Mouse (Mus musculus) bone marrow, adult 2 months (tissue): ENCODE measurements around the gene B4galt3. TPM values are rescaled to one million over a fixed set of nuclear protein-coding genes. Genes with fewer than 3 reads are reported as not detected.

ENCODE experiments used
- H3K27ac ChIP-seq: fragments of 200-500 bp; 2 replicates; pipeline ENCODE4 v1.5.1; 2012; ENCODE audit warnings: low read depth, mild to moderate bottlenecking, control low read depth, inconsistent platforms, low read length; ENCODE audit not compliant: control insufficient read depth, poor library complexity, insufficient read depth
- H3K4me1 ChIP-seq: fragments of 200-500 bp; 2 replicates; pipeline ENCODE4 v1.6.1; 2011; ENCODE audit warnings: low read length; ENCODE audit not compliant: control insufficient read depth, insufficient read depth
- H3K4me3 ChIP-seq: fragments of 200-500 bp; replicated peaks from 2 replicates; pipeline ENCODE3; 2011; ENCODE audit warnings: mild to moderate bottlenecking, low read depth, low read length, control low read depth; ENCODE audit not compliant: control insufficient read depth
- CTCF ChIP-seq: fragments of 200-500 bp; IDR thresholded peaks from 2 replicates; pipeline ENCODE4 v1.5.1; 2011; ENCODE audit warnings: low read length, control low read depth; ENCODE audit not compliant: control insufficient read depth, insufficient read depth
- POLR2A ChIP-seq: fragments of 200-500 bp; IDR thresholded peaks from 2 replicates; pipeline ENCODE4 v1.6.1; 2011; ENCODE audit warnings: low read depth, mild to moderate bottlenecking, control low read depth, low read length, borderline replicate concordance; ENCODE audit not compliant: control insufficient read depth
- WGBS: fragments of 180-500 bp; shearing (Covaris S2); methylation state at CpG from one replicate; pipeline ENCODE4 v1.1.7; 2018; 5-methylcytosine and 5-hydroxymethylcytosine counted together
- polyA plus RNA-seq: library from polyadenylated mRNA; stranded (reverse); fragments of >200 nt; gene quantifications from 2 replicates; pipeline ENCODE4 v1.2.4, GENCODE M21; 2011; ENCODE audit warnings: low replicate concordance; ENCODE audit not compliant: missing spikeins, insufficient read depth, insufficient read length

The B4galt3 gene
- polyA plus RNA-seq, 1 experiment: 67.5 TPM

DNA sequence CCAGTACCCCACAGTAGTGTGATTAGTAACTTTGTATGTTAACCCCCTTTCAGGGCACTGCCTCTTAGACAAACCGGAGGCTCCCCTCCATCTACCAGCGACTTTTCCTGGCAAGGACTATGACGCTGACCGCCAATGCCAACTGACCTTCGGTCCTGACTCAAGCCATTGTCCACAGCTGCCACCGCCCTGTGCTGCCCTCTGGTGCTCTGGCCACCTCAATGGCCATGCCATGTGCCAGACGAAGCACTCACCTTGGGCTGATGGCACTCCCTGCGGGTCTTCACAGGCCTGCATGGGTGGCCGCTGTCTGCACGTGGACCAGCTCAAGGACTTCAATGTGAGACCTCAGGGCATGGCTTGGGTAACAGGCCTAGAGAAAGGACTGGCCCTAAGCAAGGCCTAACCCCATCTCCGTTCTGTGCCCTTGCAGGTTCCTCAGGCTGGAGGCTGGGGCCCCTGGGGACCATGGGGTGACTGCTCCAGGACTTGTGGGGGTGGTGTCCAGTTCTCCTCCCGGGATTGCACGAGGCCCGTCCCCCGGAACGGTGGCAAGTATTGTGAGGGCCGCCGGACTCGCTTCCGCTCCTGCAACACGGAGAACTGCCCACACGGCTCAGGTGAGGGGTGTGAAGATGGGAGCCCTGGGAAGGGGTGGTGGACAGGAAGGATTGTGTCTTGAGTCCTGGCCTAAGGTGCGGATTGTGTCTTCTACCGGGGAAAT is 13.9 kb upstream of the B4galt3 start:
- WGBS: 89% methylated on average over 24 of the region's 24 CpGs
- Histone ChIP-seq H3K4me1 (no peaks in the 10 kb centered on the region; the same call in 1 of the 2 replicates), H3K4me3 (no peak overlapping the region), H3K27ac (no peak overlapping the region)
- TF ChIP-seq CTCF: no peak
- TF ChIP-seq POLR2A: no peak

DNA sequence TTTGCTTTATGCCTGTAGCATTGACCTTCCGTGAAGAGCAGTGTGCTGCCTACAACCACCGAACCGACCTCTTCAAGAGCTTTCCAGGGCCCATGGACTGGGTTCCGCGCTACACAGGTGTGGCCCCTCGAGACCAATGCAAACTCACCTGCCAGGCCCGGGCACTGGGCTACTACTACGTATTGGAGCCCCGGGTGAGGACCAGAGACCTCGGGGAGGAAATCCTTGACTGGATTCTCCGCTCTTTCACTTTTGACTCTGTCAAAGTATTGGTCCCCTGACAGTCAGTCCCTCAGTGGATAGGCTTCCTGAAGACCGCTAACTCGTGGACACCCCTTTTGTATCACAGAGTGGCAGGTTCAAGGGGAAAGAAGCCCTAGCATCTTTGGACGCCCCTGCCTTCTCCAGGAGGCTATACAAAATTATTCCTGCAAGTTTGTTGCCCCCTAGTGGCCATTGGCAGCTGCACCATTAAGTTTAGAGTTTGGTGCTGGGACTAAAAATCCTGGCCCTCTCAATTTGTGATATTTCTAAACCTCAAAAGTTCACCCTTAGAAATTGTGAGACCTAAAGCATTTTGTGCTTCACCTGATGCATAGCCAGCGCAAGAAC is 13.1 kb upstream of the B4galt3 start:
- no peak overlapping the region for H3K4me3 ChIP-seq
- TF ChIP-seq POLR2A: no peak
- TF ChIP-seq CTCF: peak; percentile 50
- no peak overlapping the region for H3K27ac ChIP-seq
- no peaks in the 10 kb centered on the region; the same call in 1 of the 2 replicates for H3K4me1 ChIP-seq
- WGBS: 59% methylated on average over 15 of the region's 15 CpGs

DNA sequence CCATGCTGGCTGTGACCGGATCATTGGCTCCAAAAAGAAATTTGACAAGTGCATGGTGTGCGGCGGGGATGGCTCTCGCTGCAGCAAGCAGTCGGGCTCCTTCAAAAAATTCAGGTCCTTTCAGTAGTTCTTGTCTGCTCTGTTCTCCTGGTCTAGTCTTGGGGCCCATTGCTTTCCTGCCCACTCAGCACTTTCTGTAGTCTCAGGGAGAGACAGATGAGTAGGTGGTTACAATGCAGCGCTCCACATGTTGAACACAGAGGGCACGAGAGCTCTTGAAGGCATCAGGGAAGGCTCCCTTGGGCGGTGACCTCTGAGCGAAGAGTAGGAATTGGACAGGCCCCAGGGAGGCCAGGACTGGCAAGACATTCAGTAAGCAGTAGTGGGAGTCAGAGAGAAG is 12.3 kb upstream of the B4galt3 start:
- Histone ChIP-seq H3K4me3 (no peak overlapping the region), H3K27ac (no peak overlapping the region)
- 76% methylated on average over 9 of the region's 9 CpGs for WGBS

DNA sequence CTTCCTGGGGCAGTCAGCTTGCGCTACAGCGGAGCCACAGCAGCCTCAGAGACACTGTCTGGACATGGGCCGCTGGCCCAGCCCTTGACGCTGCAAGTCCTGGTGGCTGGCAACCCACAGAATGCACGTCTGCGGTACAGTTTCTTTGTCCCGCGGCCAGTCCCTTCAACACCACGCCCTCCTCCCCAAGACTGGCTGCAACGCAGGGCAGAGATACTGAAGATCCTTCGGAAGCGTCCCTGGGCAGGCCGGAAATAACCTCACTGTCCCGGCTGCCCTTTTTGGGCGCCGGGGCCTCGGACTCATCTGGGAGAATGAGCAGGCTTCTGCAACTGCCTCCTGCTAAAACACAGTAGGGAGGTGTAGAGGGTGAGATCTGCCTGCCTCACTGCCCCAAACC is 11.2 kb upstream of the B4galt3 start:
- 71% methylated on average over 17 of the region's 17 CpGs for WGBS

More for the DNA sequence above, 12.3 kb upstream of the B4galt3 start:
- TF ChIP-seq POLR2A (no peak), CTCF (no peak)
- no peaks in the 10 kb centered on the region; the same call in 1 of the 2 replicates for H3K4me1 ChIP-seq

DNA sequence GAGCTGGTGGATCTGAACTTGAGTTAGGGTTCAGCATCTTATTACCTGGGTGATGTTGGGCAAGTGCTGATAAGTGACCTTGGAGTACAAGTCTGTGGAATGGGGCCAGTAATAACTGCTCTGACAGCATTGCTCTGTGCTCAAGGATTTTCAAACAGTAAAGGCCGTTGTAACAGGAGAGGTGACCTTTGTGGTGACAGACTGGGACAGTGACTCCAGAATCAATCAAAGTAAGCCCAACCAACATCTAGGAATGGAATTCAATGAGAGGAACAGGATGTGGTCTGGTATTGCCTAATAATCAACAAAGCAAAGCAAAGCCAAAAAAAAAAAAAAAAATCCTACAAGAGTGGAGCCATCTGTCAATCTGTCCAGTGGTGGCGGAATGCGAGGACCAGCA is 9.8 kb upstream of the B4galt3 start:
- Histone ChIP-seq H3K4me1 (no peaks in the 10 kb centered on the region; the same call in 1 of the 2 replicates), H3K4me3 (no peak overlapping the region), H3K27ac (no peak overlapping the region)
- WGBS: 37% methylated on average over 3 of the region's 3 CpGs
- no peak for TF ChIP-seq POLR2A
- no peak for TF ChIP-seq CTCF

More for the DNA sequence above, 11.2 kb upstream of the B4galt3 start:
- Histone ChIP-seq H3K4me1 (no peaks in the 10 kb centered on the region; the same call in 1 of the 2 replicates), H3K27ac (no peak overlapping the region), H3K4me3 (no peak overlapping the region)
- no peak for TF ChIP-seq CTCF
- TF ChIP-seq POLR2A: no peak

DNA sequence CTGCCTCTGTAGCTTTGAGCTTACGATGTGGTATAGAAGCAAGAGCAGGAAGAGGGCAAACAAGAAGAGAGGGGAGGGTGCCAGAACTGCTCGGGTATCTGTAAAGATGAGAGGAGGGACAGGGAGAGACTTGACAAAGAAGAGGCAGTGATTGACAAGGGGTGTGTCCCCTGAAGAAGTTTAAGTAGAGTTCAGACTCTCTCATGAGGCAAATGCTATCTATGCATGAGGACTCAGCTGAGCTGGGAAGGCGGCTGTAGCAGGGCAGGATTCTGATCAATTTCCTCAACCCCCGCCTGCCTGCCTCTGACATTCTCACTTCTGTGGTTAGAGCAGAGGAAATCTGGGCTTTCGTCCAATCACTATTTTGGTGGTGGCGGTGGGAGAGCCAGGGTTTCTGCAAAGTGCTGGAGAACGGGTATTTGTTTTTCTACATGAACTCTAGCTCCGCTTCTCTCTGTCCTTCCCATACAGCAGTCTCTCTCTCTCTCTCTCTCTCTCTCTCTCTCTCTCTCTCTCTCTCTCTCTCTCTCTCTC is 7.5 kb upstream of the B4galt3 start:
- Histone ChIP-seq H3K4me3 (no peak overlapping the region), H3K27ac (no peak overlapping the region), H3K4me1 (no peaks in the 10 kb centered on the region; the same call in 1 of the 2 replicates)
- under 1% methylated on average over 8 of the region's 8 CpGs for WGBS
- no peak for TF ChIP-seq POLR2A
- no peak for TF ChIP-seq CTCF

DNA sequence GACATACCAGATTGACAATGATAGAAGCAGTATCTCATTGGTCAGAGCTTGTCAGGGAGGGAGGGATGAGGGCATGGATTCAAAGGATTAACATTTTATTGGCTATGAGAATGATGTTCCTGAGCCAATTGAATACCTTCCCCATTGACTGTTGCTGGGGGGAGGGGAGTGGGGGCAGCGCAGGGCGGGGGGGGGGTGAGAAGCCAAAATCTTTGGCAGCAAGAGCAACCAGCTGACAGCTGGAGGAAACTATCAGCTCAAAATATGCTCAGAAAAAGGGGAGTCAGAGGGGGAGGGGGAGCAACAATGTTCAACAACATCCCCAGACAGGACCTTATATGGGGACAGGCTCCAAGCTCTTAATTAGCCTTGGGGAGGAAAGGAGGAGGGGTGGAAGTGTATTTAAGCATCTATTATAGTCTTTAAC is 6.9 kb upstream of the B4galt3 start:
- WGBS: 5% methylated on average over 2 of the region's 2 CpGs
- H3K4me3 ChIP-seq: no peak overlapping the region
- TF ChIP-seq POLR2A (no peak), CTCF (no peak)
- H3K27ac ChIP-seq: no peak overlapping the region
- H3K4me1 ChIP-seq: no peaks in the 10 kb centered on the region; the same call in 1 of the 2 replicates
